Mouse (Mus musculus): ENCODE measurements around the gene Npff. TPM values are rescaled to one million over a fixed set of nuclear protein-coding genes. Genes with fewer than 3 reads are reported as not detected.

Npff gene
- total RNA-seq, 4 experiments from 2014 or later, result 2.1 to 4.8 (median 3.2) TPM

GRCm38 (mm10) chr15:102505073-102505769, 19.5 kb downstream of the Npff start:
- no peak for DNase-seq (ENCODE audit: low spot score in 2 of 2)

GRCm38 (mm10) chr15:102503924-102504782, 20.6 kb downstream of the Npff start:
- DNase-seq (ENCODE audit: low spot score in 2 of 2), result no peak

GRCm38 (mm10) chr15:102503447-102503846, 21.3 kb downstream of the Npff start, which contains the start of gene Gm10337:
Gene Gm10337, plus strand, starts transcription at chr15:102503722.
- no peak for DNase-seq (ENCODE audit: low spot score in 2 of 2)

- DNase-seq (ENCODE audit: low spot score in 2 of 2), result no peak
Observed at GRCm38 (mm10) chr15:102502254-102502840, 22.4 kb downstream of the Npff start.

GRCm38 (mm10) chr15:102501084-102501814, 23.5 kb downstream of the Npff start:
- no peak for DNase-seq (ENCODE audit: low spot score in 2 of 2)

GRCm38 (mm10) chr15:102500479-102500878, 24.3 kb downstream of the Npff start:
- DNase-seq (ENCODE audit: low spot score in 2 of 2), result no peak

- DNase-seq (ENCODE audit: low spot score in 2 of 2), result no peak
Observed at GRCm38 (mm10) chr15:102499851-102500250, 24.9 kb downstream of the Npff start.

GRCm38 (mm10) chr15:102499370-102499769, 25.4 kb downstream of the Npff start:
- DNase-seq (ENCODE audit: low spot score in 2 of 2), result no peak

GRCm38 (mm10) chr15:102498322-102498721, 26.4 kb downstream of the Npff start:
- no peak for DNase-seq (ENCODE audit: low spot score in 2 of 2)

GRCm38 (mm10) chr15:102487664-102488063, 37.1 kb downstream of the Npff start:
- no peak for DNase-seq (ENCODE audit: low spot score in 2 of 2)

GRCm38 (mm10) chr15:102485853-102486252, 38.9 kb downstream of the Npff start:
- no peak for DNase-seq (ENCODE audit: low spot score in 2 of 2)

- DNase-seq (ENCODE audit: low spot score in 2 of 2), result no peak
Observed at GRCm38 (mm10) chr15:102483136-102483535, 41.6 kb downstream of the Npff start.

- DNase-seq (ENCODE audit: low spot score in 2 of 2), result no peak
Observed at GRCm38 (mm10) chr15:102474520-102474919, 50.2 kb downstream of the Npff start.

Other genes with a start within 250 kb of the Npff start
- gene Mfsd5, start 245.5 kb downstream of the Npff start, total RNA-seq (2022), result 10 to 100 TPM; 38.3 to 48.5 (median 42.1) TPM
- 1 to 10 TPM in 3 of 4 experiments, under 1 TPM in 1; 0.91 to 1.5 (median 1.2) TPM for gene Espl1, start 228.7 kb downstream of the Npff start, total RNA-seq (2022)
- gene Pfdn5, start 198.8 kb downstream of the Npff start, total RNA-seq (2022), result 100 to 1,000 TPM; 457 to 497 (median 483) TPM
- gene Myg1, start 193.2 kb downstream of the Npff start, total RNA-seq (2022), result 10 to 100 TPM; 59.3 to 63.4 (median 61.9) TPM
- 10 to 100 TPM; 20.1 to 25.3 (median 22.2) TPM for gene Aaas, start 174.2 kb downstream of the Npff start, total RNA-seq (2022)
- 1 to 10 TPM in 2 of 4 experiments, under 1 TPM in 2; 0.82 to 1.6 (median 1.0) TPM for gene Sp7, start 157.8 kb downstream of the Npff start, total RNA-seq (2022)
- 10 to 100 TPM; 30.3 to 44.7 (median 38.7) TPM for gene Sp1, start 118.8 kb downstream of the Npff start, total RNA-seq (2022)
- 1 to 10 TPM in 1 of 4 experiments, under 1 TPM in 3; 0.73 to 2.0 (median 0.92) TPM for gene Amhr2, start 79.6 kb downstream of the Npff start, total RNA-seq (2022)
- gene Prr13, start 65.9 kb downstream of the Npff start, total RNA-seq (2022), result 10 to 100 TPM; 42.3 to 53.7 (median 44.3) TPM
- gene Pcbp2, start 54.4 kb downstream of the Npff start, total RNA-seq (2022), result 100 to 1,000 TPM; 481 to 511 (median 488) TPM
- gene Gm10337, start 21.2 kb downstream of the Npff start, total RNA-seq (2022), result not detected
- 10 to 100 TPM; 85.6 to 93.8 (median 89.3) TPM for gene Map3k12, start 7.9 kb downstream of the Npff start, total RNA-seq (2022)
- 10 to 100 TPM; 30.3 to 37.4 (median 35.2) TPM for gene Tarbp2, start 6.8 kb downstream of the Npff start, total RNA-seq (2022)
- under 1 TPM in 1 of 4 experiments, not detected in 3; 0.91 TPM for gene Gm28047, start 100.1 kb upstream of the Npff start, total RNA-seq (2022)
- 10 to 100 TPM; 40.8 to 44.8 (median 42.6) TPM for gene Atf7, start 100.5 kb upstream of the Npff start, total RNA-seq (2022)
- gene Atp5g2, start 147.4 kb upstream of the Npff start, total RNA-seq (2022), result 10 to 100 TPM in 3 of 4 experiments, 1 to 10 TPM in 1; 8.4 to 19.1 (median 13.2) TPM
- 10 to 100 TPM; 74.9 to 85.2 (median 82.2) TPM for gene Calcoco1, start 197.2 kb upstream of the Npff start, total RNA-seq (2022)

Data from left cerebral cortex, adult 8-10 months (tissue).